Mouse (Mus musculus) left cerebral cortex, adult 2 months (tissue): ENCODE measurements around the gene Ddx39. TPM values are rescaled to one million over a fixed set of nuclear protein-coding genes. Genes with fewer than 3 reads are reported as not detected.
A peak's percentile ranks its signal among the peaks of the same experiment; 100 is the strongest.

Experiments used
- DNase-seq, 2 experiments: peaks; one replicate each; pipeline ENCODE4 v3.0.0; 2021 to 2022; ENCODE audit warnings: low spot score in 2 of 2, mixed read lengths in 1 of 2; ENCODE audit errors: extremely low spot score in 1 of 2
- H3K27ac ChIP-seq: fragments of 200-600 bp; 2 replicates; pipeline ENCODE4 v1.8.1; 2022
- H3K4me3 ChIP-seq: fragments of 200-600 bp; 2 replicates; pipeline ENCODE4 v1.8.1; 2022
- CTCF ChIP-seq: fragments of 200-600 bp; IDR thresholded peaks from 2 replicates; pipeline ENCODE4 v1.8.1; 2022; ENCODE audit warnings: antibody characterized with exemption, mild to moderate bottlenecking, moderate library complexity
- intact Hi-C: fragments of 180-260 bp; cut with DNase I; formaldehyde crosslinking; loops from one replicate; pipeline ENCODE4 v1.15.1; 2025
- long read RNA-seq, 2 experiments: library from polyadenylated mRNA; stranded (forward); transcript quantifications; one replicate each; pipeline ENCODE4 v2.0.0; 2021; ENCODE audit warnings: borderline mapping rate in 2 of 2
- total RNA-seq, 2 experiments: library from RNA; stranded (reverse); gene quantifications; 2 replicates each; pipeline ENCODE4 v1.2.3; 2021

Ddx39 gene
- total RNA-seq, result 10 to 100 TPM; 19.9 to 20.2 TPM
- long read RNA-seq, experiment 1, transcript Ddx39-203 (11 exons, 1,927 nt), result major isoform, 8 of 25 reads
- long read RNA-seq, experiment 1, transcript Ddx39-201 (11 exons, 1,656 nt), result minor isoform, 5 of 25 reads
- long read RNA-seq, experiment 1, partial matches to known transcripts, result 1 of 25 reads
- long read RNA-seq, experiment 1, other reads (novel, unspliced or antisense), result 11 of 25 reads
- long read RNA-seq, experiment 2, transcript Ddx39-203 (11 exons, 1,927 nt), result major isoform, 6 of 26 reads
- long read RNA-seq, experiment 2, partial matches to known transcripts, result 0 of 26 reads
- long read RNA-seq, experiment 2, other reads (novel, unspliced or antisense), result 13 of 26 reads

DNA sequence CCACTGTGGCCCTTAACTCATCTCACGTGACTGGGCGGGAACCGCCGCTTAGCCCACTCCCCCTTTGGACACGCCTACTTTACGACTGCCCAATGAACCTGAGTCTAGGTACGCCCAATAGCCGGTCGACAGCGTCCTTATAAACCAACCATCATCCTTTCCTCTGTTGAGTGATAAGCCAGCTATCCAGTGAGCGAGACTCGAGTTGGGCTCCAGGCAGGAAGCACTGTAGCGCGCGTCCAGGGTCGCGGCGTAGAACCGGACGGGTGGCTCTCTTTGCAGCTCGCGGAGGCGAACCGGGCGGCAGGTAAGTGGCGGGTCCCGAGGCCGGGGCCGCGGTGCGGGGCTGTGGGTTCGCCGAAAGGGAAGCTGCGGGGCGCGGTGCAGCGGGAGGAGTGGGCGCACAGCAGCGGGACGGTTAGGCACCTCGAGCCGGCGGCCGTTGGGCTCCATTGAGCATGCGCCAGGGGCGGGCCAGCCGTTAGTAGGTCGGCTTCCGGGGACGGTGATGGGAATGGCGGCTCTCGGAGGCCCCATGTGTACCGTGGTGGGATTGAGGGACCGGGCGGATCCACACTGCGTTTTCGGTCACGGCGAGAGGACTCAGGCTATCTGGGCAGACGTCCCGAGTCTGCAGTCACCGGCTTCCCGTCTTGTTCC is at the start of gene Ddx39:
Ddx39 (plus strand) TSS at position 147 of the 660 bp plus-strand sequence.
- Histone ChIP-seq H3K4me3 (peak within 1 kb of the TSS; percentile 95), H3K27ac (peak within 1 kb of the TSS; percentile 96)
- peak; percentile 91 to 94 for DNase-seq
- intact Hi-C loops, result no loop called here
- no peak; the same call in 1 of the 2 replicates for TF ChIP-seq CTCF

DNA sequence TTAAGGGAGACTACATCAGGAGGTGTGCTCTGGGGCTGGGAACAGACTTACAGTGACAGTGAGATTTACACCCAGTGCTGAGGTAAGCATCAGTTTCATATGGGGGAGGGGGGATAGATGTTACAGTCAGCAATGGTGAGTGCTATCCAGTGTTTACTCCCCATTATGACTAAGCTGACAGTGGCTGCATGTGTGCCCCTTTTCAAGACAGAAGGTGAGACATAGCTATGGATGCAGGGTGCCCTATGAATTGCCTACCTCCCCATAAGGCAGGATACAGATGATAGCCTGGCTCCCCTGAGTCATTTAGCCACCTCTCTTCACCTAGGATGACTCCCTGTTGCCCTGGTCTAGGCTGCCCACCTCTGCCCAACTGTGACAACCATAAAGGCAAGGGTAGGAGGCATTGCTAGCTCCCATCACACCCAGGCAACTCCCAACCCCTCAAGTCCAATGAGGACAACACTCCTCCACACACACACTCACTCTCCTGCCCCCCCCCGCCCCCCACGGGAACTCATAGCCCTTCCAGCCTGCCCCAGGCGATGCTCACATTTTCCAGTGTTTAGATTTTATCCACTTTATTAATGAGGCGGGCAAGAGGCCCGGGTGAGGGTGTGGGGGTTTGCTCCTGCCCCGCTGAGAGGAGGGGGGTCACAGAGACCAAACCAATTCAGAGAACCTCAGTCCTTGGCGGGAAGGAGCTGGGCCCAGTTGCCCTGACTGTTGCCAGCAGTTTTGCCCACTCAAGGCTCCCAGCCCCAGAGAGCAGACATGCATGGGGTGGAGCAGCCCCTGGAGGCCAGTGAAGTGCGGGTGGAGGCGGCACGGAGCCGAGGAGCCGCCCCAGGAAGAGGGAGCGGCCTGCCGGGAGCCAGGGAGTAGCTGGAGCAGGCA is 48.8 kb upstream of the Ddx39 start, which contains the start of gene Ptger1:
Ptger1 (plus strand) TSS at position 710 of the 897 bp plus-strand sequence.
- intact Hi-C loops, result no loop called here
- H3K27ac ChIP-seq, result peak within 1 kb of the TSS; percentile 64
- H3K4me3 ChIP-seq, result no peak within 1 kb of the TSS
- TF ChIP-seq CTCF, result no peak; the same call in 1 of the 2 replicates
- no peak for DNase-seq

DNA sequence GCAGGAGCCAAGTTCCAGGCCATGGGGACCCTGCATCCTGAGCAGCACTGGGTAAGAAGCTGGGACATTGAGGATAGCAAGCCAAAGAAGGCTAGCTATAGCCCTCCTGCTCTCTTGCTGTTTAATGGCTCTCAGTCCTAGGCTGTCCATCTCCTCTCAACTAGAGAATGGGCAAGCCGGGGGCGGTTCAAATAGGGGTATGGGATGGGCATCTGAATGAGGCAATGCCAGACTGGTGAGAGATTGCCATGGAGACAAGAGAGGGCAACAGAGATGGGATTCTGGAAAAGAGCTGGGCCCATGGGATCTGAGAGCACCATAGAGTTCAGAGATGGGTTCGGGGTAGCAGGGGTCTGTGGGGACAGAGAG is 48.1 kb upstream of the Ddx39 start:
- intact Hi-C loops, result no loop called here
- peak overlapping the region; percentile 64 for H3K27ac ChIP-seq
- no peak for DNase-seq
- TF ChIP-seq CTCF, result no peak
- no peak overlapping the region for H3K4me3 ChIP-seq

DNA sequence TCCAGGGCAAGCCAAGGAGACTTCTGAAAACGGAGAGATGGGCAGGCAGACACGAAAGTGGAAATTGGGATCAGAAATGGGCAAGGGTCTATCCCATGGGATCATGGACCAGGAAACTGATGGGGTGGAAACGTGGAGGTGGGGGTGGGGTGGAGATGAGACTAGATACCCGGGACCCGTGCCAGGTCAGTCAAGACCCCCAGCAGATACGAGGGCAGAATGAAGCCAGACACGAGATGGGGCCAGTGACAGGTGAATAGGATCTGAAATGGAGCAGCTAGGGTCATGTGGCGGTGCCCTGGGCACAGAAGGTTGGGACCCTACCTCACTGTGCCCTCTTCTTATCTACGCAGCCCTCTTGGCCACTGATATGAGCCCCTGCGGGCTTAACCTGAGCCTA is 47.5 kb upstream of the Ddx39 start:
- H3K27ac ChIP-seq, result no peak overlapping the region

DNA sequence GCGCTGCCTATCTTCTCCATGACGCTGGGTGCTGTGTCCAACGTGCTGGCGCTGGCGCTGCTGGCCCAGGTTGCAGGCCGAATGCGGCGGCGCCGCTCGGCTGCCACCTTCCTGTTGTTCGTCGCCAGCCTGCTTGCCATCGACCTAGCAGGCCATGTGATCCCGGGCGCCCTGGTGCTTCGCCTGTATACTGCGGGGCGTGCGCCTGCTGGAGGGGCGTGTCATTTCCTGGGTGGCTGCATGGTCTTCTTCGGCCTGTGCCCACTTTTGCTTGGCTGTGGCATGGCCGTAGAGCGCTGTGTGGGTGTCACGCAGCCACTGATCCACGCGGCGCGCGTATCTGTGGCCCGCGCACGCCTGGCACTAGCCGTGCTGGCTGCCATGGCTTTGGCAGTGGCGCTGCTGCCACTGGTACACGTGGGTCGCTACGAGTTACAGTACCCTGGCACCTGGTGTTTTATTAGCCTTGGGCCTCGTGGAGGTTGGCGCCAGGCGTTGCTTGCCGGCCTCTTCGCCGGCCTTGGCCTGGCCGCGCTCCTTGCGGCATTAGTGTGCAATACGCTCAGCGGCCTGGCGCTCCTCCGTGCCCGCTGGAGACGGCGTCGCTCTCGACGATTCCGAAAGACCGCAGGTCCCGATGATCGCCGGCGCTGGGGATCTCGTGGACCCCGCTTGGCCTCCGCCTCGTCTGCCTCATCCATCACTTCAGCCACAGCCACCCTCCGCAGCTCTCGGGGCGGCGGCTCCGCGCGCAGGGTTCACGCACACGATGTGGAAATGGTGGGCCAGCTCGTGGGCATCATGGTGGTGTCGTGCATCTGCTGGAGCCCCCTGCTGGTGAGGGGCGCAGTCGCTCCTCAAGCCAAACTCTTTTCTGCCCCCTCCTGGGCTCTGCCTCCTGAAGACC is 46.7 kb upstream of the Ddx39 start:
- Histone ChIP-seq H3K27ac (no peak overlapping the region), H3K4me3 (peak overlapping the region; percentile 24; the same call in 1 of the 2 replicates)
- intact Hi-C loops, result no loop called here
- peak; percentile 62 to 65 for DNase-seq
- peak; percentile 75 for TF ChIP-seq CTCF

More for the DNA sequence above, 47.5 kb upstream of the Ddx39 start:
- intact Hi-C loops, result no loop called here
- DNase-seq, result no peak
- H3K4me3 ChIP-seq, result no peak overlapping the region
- no peak for TF ChIP-seq CTCF

DNA sequence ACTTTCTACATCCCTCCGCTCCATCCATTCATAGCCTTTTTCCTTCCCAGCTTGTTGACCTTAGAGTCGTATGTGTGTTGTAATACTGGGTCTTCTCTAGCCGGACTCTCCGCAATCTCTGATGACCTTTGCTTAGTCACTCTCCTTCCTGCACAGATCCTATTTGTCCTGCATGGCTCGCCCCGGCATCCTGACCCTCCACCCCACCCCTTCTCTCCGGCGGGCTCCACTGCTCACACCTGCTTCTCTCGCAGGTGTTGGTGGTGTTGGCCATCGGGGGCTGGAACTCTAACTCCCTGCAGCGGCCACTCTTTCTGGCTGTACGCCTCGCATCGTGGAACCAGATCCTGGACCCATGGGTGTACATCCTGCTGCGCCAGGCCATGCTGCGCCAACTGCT is 46.0 kb upstream of the Ddx39 start:
- no peak overlapping the region for H3K27ac ChIP-seq
- H3K4me3 ChIP-seq, result no peak overlapping the region
- DNase-seq, result no peak
- TF ChIP-seq CTCF, result no peak
- intact Hi-C loops, result no loop called here

DNA sequence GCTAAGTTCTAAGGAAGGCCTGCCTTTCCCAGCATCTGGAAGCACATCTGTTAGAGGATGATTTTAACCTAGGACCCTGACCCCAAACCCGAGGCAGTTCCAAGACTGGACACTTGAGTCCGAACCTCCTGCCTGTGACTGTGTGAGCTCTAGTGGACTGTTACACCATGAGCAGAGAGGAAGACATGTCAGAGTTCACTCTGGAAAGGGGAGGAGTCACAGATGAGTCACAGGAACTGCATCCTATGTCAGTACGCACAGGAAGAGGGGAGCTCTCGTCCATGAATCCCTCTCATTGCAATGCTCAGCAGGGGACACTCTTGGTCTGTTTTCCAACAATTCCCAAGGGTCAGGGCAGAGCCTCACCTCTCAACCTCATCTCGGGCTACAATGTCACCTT is 42.0 kb upstream of the Ddx39 start:
- Histone ChIP-seq H3K4me3 (no peak overlapping the region), H3K27ac (no peak overlapping the region; the same call in 1 of the 2 replicates)
- no peak for DNase-seq
- intact Hi-C loops, result no loop called here
- TF ChIP-seq CTCF, result no peak

DNA sequence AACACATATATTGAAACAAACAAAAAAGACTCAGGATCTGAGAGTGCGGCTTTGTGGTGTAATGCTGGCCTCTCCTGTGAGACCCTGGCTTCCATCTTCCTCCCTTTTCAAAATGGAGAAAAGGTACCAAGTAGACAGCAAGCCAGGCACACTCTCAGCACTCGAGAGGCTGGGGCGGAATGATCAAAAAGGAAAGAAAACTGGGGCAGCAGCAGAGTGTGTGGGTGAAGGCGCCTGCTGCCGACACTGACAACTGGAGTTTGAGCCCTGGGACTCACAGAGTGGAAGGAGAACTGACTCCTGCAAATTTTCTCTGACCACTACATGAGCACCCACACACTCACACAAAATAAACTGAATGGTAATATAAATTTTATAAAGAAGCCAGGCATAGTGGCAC is 40.5 kb upstream of the Ddx39 start:
- intact Hi-C loops, result loop anchor here (2.0 kb wide), 1 partner anchor 24 kb away; the partner anchor contains the start of gene Pkn1
- no peak for TF ChIP-seq CTCF
- Histone ChIP-seq H3K4me3 (no peak overlapping the region), H3K27ac (peak overlapping the region; percentile 76)
- DNase-seq, result no peak

DNA sequence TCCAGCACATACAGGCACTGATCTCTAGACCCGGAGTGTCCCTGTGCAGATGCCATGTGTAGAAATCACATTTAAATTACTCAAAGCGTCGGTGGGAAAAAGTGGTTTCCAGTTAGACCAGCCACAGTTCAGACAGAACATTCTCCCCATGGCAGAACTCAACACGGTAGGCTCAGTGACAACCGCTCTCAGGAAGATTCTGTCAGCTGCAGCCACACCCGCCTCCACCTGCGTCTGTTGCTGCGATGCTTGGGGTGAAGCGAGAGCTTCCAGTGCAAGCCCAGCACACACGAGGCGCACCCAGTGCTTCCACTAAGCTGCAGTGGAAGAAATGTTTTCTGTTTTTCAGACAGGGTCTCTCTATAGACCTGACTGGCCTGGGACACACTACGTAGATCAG is 35.1 kb upstream of the Ddx39 start:
- Histone ChIP-seq H3K27ac (peak overlapping the region; percentile 42), H3K4me3 (no peak overlapping the region)
- DNase-seq, result no peak
- no peak for TF ChIP-seq CTCF
- intact Hi-C loops, result no loop called here

DNA sequence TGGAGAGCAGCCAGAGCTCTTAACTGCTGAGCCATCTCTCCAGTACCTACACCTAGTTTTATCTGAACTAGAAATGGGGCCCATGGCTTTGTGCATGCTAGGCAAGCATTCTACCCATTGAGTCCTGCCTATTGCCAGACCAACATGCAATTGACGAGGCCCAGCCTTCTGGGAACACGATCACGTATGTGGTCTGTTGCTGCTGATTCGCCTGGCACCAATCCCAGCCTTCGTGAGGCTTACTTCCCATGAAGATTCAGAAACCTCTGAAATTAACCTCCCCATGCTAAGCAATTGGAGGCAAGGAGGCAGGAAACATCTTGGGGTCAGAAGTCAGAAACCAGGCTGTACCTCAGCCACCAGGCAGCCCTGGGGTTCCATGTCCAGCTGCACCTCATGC is 34.4 kb upstream of the Ddx39 start:
- DNase-seq, result no peak
- Histone ChIP-seq H3K4me3 (no peak overlapping the region), H3K27ac (peak overlapping the region; percentile 42)
- intact Hi-C loops, result no loop called here
- no peak for TF ChIP-seq CTCF

DNA sequence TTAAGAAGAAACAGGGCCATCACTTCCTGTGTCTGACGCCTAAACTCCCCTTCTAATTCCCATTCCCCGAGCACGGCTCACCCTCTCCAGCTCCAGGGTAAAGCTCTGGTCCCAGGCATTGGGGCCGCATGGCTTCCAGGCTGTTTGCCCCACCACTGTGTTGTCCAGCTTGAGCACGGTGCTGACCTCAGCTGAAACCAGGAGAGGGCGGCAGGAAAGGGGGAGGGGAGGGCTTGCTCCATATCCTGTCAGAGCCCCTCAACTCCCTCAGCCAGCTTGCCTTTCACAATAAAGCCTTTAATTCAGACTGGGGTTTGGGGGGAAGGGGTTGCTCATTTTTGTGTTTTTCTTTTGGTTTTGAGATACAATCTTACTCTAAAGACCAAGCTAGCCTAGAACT is 33.9 kb upstream of the Ddx39 start:
- Histone ChIP-seq H3K27ac (no peak overlapping the region; the same call in 1 of the 2 replicates), H3K4me3 (no peak overlapping the region)
- no peak for TF ChIP-seq CTCF
- intact Hi-C loops, result no loop called here
- DNase-seq, result no peak
